Mouse (Mus musculus): ENCODE data around the gene Cldn12. TPM values are rescaled to one million over a fixed set of nuclear protein-coding genes. Genes with fewer than 3 reads are reported as not detected.
A peak's percentile ranks its signal among the peaks of the same experiment; 100 is the strongest.

Gene Cldn12
- 10 to 100 TPM; 15.1 to 16.6 TPM for total RNA-seq (2021)

- peak; percentile 98 for DNase-seq
Observed at GRCm38 (mm10) chr5:5514196-5515076, at the start of gene Cldn12. TSS of gene Cldn12 (minus strand) at chr5:5514958.

GRCm38 (mm10) chr5:5562435-5562834, 47.7 kb upstream of the Cldn12 start:
- no peak for DNase-seq

GRCm38 (mm10) chr5:5561041-5561706, 46.4 kb upstream of the Cldn12 start:
- no peak for DNase-seq

GRCm38 (mm10) chr5:5559798-5560197, 45.0 kb upstream of the Cldn12 start:
- DNase-seq: no peak

- peak; percentile 96 for DNase-seq
Observed at GRCm38 (mm10) chr5:5559079-5559740, 44.5 kb upstream of the Cldn12 start, which contains the start of gene Gtpbp10. TSS of gene Gtpbp10 (minus strand) at chr5:5559538.

GRCm38 (mm10) chr5:5551110-5551509, 36.4 kb upstream of the Cldn12 start:
- no peak for DNase-seq

- DNase-seq: no peak
Observed at GRCm38 (mm10) chr5:5540385-5540784, 25.6 kb upstream of the Cldn12 start.

- no peak for DNase-seq
Observed at GRCm38 (mm10) chr5:5539771-5540170, 25.0 kb upstream of the Cldn12 start.

- no peak for DNase-seq
Observed at GRCm38 (mm10) chr5:5536131-5536530, 21.4 kb upstream of the Cldn12 start.

- DNase-seq: no peak
Observed at GRCm38 (mm10) chr5:5533656-5534420, 19.1 kb upstream of the Cldn12 start.

GRCm38 (mm10) chr5:5515411-5515810, 653 bp upstream of the Cldn12 start:
- no peak for DNase-seq

- no peak for DNase-seq
Observed at GRCm38 (mm10) chr5:5511401-5511800, 3.4 kb downstream of the Cldn12 start.

- no peak for DNase-seq
Observed at GRCm38 (mm10) chr5:5510989-5511388, 3.8 kb downstream of the Cldn12 start.

- DNase-seq: no peak
Observed at GRCm38 (mm10) chr5:5510304-5510887, 4.4 kb downstream of the Cldn12 start.

GRCm38 (mm10) chr5:5508231-5508630, 6.5 kb downstream of the Cldn12 start:
- DNase-seq: no peak

- DNase-seq: peak; percentile 73
Observed at GRCm38 (mm10) chr5:5507701-5508225, 7.0 kb downstream of the Cldn12 start.

GRCm38 (mm10) chr5:5504456-5504855, 10.3 kb downstream of the Cldn12 start:
- no peak for DNase-seq

GRCm38 (mm10) chr5:5503381-5503780, 11.4 kb downstream of the Cldn12 start:
- no peak for DNase-seq

- no peak for DNase-seq
Observed at GRCm38 (mm10) chr5:5501583-5501982, 13.2 kb downstream of the Cldn12 start.

GRCm38 (mm10) chr5:5496393-5496792, 18.4 kb downstream of the Cldn12 start:
- DNase-seq: no peak

GRCm38 (mm10) chr5:5495042-5495441, 19.7 kb downstream of the Cldn12 start:
- DNase-seq: no peak
